Mouse (Mus musculus) intestine, embryonic 14.5 days (tissue): Measurements from ENCODE around the gene Arhgap17. TPM values are rescaled to one million over a fixed set of nuclear protein-coding genes. Genes with fewer than 3 reads are reported as not detected.
A peak's percentile ranks its signal among the peaks of the same experiment; 100 is the strongest.

Experiments used
- ATAC-seq: fragments of 200-750 bp; cut with Nextera tagmentation; replicated peaks from 2 replicates; pipeline ENCODE4 v1.8.0; 2017; ENCODE audit warnings: low read depth, moderate number of reproducible peaks, moderate TSS enrichment, moderate library complexity; ENCODE audit not compliant: low FRiP score, low TSS enrichment
- DNase-seq: peaks from one replicate; pipeline ENCODE4 v3.0.0-alpha.2; 2018; ENCODE audit warnings: low spot score
- H3K27ac ChIP-seq: fragments of 300-500 bp; sonication (generic); 2 replicates; pipeline ENCODE4 v1.5.1; 2014; ENCODE audit warnings: low read depth, mild to moderate bottlenecking, control low read depth
- H3K27me3 ChIP-seq: fragments of 300-500 bp; sonication (generic); replicated peaks from 2 replicates; pipeline ENCODE4 v1.6.1; 2014; ENCODE audit warnings: low read length, control low read depth; ENCODE audit not compliant: control insufficient read depth, insufficient read depth
- H3K36me3 ChIP-seq: fragments of 300-500 bp; sonication (generic); 2 replicates; pipeline ENCODE4 v1.6.1; 2014; ENCODE audit warnings: low read length, control low read depth; ENCODE audit not compliant: control insufficient read depth, insufficient read depth
- H3K4me1 ChIP-seq: fragments of 300-500 bp; sonication (generic); replicated peaks from 2 replicates; pipeline ENCODE4 v1.6.1; 2014; ENCODE audit warnings: low read length, control low read depth, mixed read lengths; ENCODE audit not compliant: control insufficient read depth, insufficient read depth
- H3K4me2 ChIP-seq: fragments of 300-500 bp; sonication (generic); 2 replicates; pipeline ENCODE4 v1.6.1; 2014; ENCODE audit warnings: low read length
- H3K4me3 ChIP-seq: fragments of 300-500 bp; sonication (generic); 2 replicates; pipeline ENCODE4 v1.5.1; 2014; ENCODE audit warnings: low read depth, low read length, control low read depth, mixed read lengths
- H3K9ac ChIP-seq: fragments of 300-500 bp; sonication (generic); 2 replicates; pipeline ENCODE4 v1.6.1; 2014; ENCODE audit warnings: mild to moderate bottlenecking, low read length
- H3K9me3 ChIP-seq: fragments of 300-500 bp; sonication (generic); 2 replicates; pipeline ENCODE4 v1.6.1; 2016; ENCODE audit warnings: low read length, control low read depth; ENCODE audit not compliant: control insufficient read depth
- WGBS: fragments of 180-500 bp; shearing (Covaris S2); extraction: QIAGEN DNeasy Blood & Tissue Kit; methylation state at CpG from one replicate; pipeline ENCODE4 v1.1.7; 2014; 5-methylcytosine and 5-hydroxymethylcytosine counted together
- polyA plus RNA-seq: library from polyadenylated mRNA; unstranded; fragments of >200 nt; fragmentation: Nextera tagmentation; extraction: Ambion mirVana; gene quantifications from 2 replicates; pipeline ENCODE4 v1.2.1, GENCODE M21; 2014

Arhgap17 gene
- polyA plus RNA-seq, 1 experiment from 2014 or later = 28.9 TPM

GRCm38 (mm10) chr7:123385693-123386407, 16.1 kb upstream of the Arhgap17 start:
- no peak overlapping the region for H3K4me2 ChIP-seq
- DNase-seq = peak; percentile 56

GRCm38 (mm10) chr7:123377443-123378400, 8.0 kb upstream of the Arhgap17 start:
- ATAC-seq (peak; percentile 98), DNase-seq (peak; percentile 91)
- H3K27ac ChIP-seq = peak overlapping the region; percentile 43; the same call in 1 of the 2 replicates
- no peaks in the 10 kb centered on the region for H3K9me3 ChIP-seq
- peak overlapping the region; percentile 91 for H3K4me3 ChIP-seq
- WGBS = 4% methylated on average over 41 of the region's 41 CpGs
- peak overlapping the region; percentile 70 for H3K9ac ChIP-seq
- H3K27me3 ChIP-seq = no peaks in the 10 kb centered on the region
- peak overlapping the region; percentile 68 for H3K4me2 ChIP-seq
- peaks cover 10% of the 10 kb centered on the region for H3K4me1 ChIP-seq
- H3K36me3 ChIP-seq = no peaks in the 10 kb centered on the region

More at GRCm38 (mm10) chr7:123385693-123386407, 16.1 kb upstream of the Arhgap17 start:
- ATAC-seq = 0 out of 2 replicates have a peak, but pooled peaks have one; percentile 76
- H3K27ac ChIP-seq = peak overlapping the region; percentile 51; the same call in 1 of the 2 replicates
- H3K27me3 ChIP-seq = no peaks in the 10 kb centered on the region
- H3K9me3 ChIP-seq = no peaks in the 10 kb centered on the region
- no peaks in the 10 kb centered on the region for H3K4me1 ChIP-seq
- WGBS = 51% methylated on average over 11 of the region's 11 CpGs
- no peak overlapping the region for H3K4me3 ChIP-seq
- H3K9ac ChIP-seq = no peak overlapping the region
- H3K36me3 ChIP-seq = peaks cover 12% of the 10 kb centered on the region; the same call in 1 of the 2 replicates

GRCm38 (mm10) chr7:123371501-123371900, 1.8 kb upstream of the Arhgap17 start:
- H3K4me3 ChIP-seq = no peak overlapping the region
- ATAC-seq (no peak), DNase-seq (no peak)
- H3K4me2 ChIP-seq = no peak overlapping the region
- WGBS = 62% methylated on average over 3 of the region's 3 CpGs
- H3K27me3 ChIP-seq = no peaks in the 10 kb centered on the region
- H3K4me1 ChIP-seq = peaks cover 11% of the 10 kb centered on the region
- H3K27ac ChIP-seq = no peak overlapping the region
- H3K9ac ChIP-seq = no peak overlapping the region
- no peaks in the 10 kb centered on the region for H3K36me3 ChIP-seq
- no peaks in the 10 kb centered on the region for H3K9me3 ChIP-seq

GRCm38 (mm10) chr7:123370700-123371099, 985 bp upstream of the Arhgap17 start:
- Histone ChIP-seq H3K36me3 (no peaks in the 10 kb centered on the region), H3K4me1 (peaks cover 11% of the 10 kb centered on the region), H3K27ac (no peak overlapping the region), H3K9me3 (no peaks in the 10 kb centered on the region), H3K4me2 (peak overlapping the region; percentile 82), H3K9ac (peak overlapping the region; percentile 82), H3K27me3 (no peaks in the 10 kb centered on the region), H3K4me3 (peak overlapping the region; percentile 75)
- DNase-seq = peak; percentile 61
- no peak for ATAC-seq
- WGBS = 47% methylated on average over 9 of the region's 9 CpGs

GRCm38 (mm10) chr7:123368778-123369746, 653 bp downstream of the Arhgap17 start:
- 1% methylated on average over 48 of the region's 51 CpGs for WGBS
- DNase-seq = peak; percentile 86
- H3K4me2 ChIP-seq = peak overlapping the region; percentile 82

GRCm38 (mm10) chr7:123368187-123368586, 1.5 kb downstream of the Arhgap17 start:
- Histone ChIP-seq H3K27ac (no peak overlapping the region), H3K9ac (no peak overlapping the region), H3K4me3 (peak overlapping the region; percentile 75), H3K27me3 (no peaks in the 10 kb centered on the region), H3K4me1 (peaks cover 11% of the 10 kb centered on the region), H3K9me3 (no peaks in the 10 kb centered on the region), H3K36me3 (no peaks in the 10 kb centered on the region), H3K4me2 (peak overlapping the region; percentile 82)
- WGBS = 73% methylated on average over 2 of the region's 2 CpGs
- no peak for ATAC-seq
- DNase-seq = no peak

More at GRCm38 (mm10) chr7:123368778-123369746, 653 bp downstream of the Arhgap17 start:
- Histone ChIP-seq H3K27ac (peak overlapping the region; percentile 73), H3K4me1 (peaks cover 11% of the 10 kb centered on the region), H3K4me3 (peak overlapping the region; percentile 75), H3K9ac (peak overlapping the region; percentile 82), H3K9me3 (no peaks in the 10 kb centered on the region), H3K27me3 (no peaks in the 10 kb centered on the region), H3K36me3 (no peaks in the 10 kb centered on the region)
- peak; percentile 73 for ATAC-seq

- DNase-seq (no peak), ATAC-seq (no peak)
- Histone ChIP-seq H3K27me3 (no peaks in the 10 kb centered on the region), H3K4me2 (peak overlapping the region; percentile 82), H3K9ac (no peak overlapping the region), H3K36me3 (no peaks in the 10 kb centered on the region), H3K4me1 (peaks cover 11% of the 10 kb centered on the region), H3K4me3 (no peak overlapping the region), H3K9me3 (no peaks in the 10 kb centered on the region), H3K27ac (no peak overlapping the region)
- WGBS = 67% methylated on average over 16 of the region's 16 CpGs
These were observed 2.2 kb downstream of the Arhgap17 start for GRCm38 (mm10) chr7:123367218-123368150.
